Mouse (Mus musculus): Measurements from ENCODE around the gene Fat2. TPM values are rescaled to one million over a fixed set of nuclear protein-coding genes. Genes with fewer than 3 reads are reported as not detected.

Gene Fat2
- polyA plus RNA-seq, 1 experiment from 2014 or later, result not detected

GRCm38 (mm10) chr11:55274756-55275155 lies 61.6 kb downstream of the Fat2 start:
- Histone ChIP-seq H3K27me3 (ENCODE audit: control insufficient read depth, insufficient read depth, low read depth, low read length) (no peaks in the 10 kb centered on the region), H3K9me3 (replicated peaks; ENCODE audit: control insufficient read depth, low read length) (no peaks in the 10 kb centered on the region), H3K36me3 (ENCODE audit: control insufficient read depth, insufficient read depth) (no peaks in the 10 kb centered on the region), H3K4me3 (ENCODE audit: low read depth, low read length) (no peak overlapping the region), H3K4me2 (ENCODE audit: low read depth, low read length) (no peak overlapping the region), H3K27ac (ENCODE audit: low read length) (no peak overlapping the region), H3K4me1 (ENCODE audit: control insufficient read depth, low read depth, low read length) (no peaks in the 10 kb centered on the region), H3K9ac (ENCODE audit: low read depth, low read length) (no peak overlapping the region)
- no peak for ATAC-seq (ENCODE audit: low read depth)
- WGBS (ENCODE audit: insufficient replicate concordance), result 57% methylated on average over 6 of the region's 6 CpGs

DNA sequence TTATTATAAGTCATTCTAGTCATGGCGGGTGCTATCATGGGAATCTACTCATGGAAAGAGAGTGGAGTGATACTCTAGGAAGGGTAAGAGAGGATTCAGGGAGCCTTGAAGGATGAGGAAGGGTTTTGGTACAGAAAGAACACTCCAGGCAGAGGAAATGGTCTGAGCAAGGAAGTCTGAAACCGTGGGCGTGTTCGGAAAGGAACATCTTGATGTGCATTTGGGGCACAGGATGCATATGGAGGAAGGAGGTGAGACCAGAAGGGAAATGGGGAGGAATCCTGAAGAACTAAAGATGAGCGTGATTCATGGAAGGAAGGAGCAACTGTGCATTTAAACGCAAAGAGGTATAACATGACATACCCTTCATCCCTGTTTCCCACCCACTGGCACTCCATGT lies 67.8 kb downstream of the Fat2 start:
- no peak overlapping the region for H3K4me2 ChIP-seq (ENCODE audit: low read depth, low read length)
- H3K36me3 ChIP-seq (ENCODE audit: control insufficient read depth, insufficient read depth), result no peaks in the 10 kb centered on the region
- no peaks in the 10 kb centered on the region for H3K9me3 ChIP-seq (replicated peaks; ENCODE audit: control insufficient read depth, low read length)
- no peak overlapping the region for H3K9ac ChIP-seq (ENCODE audit: low read depth, low read length)
- ATAC-seq (ENCODE audit: low read depth), result no peak
- H3K4me1 ChIP-seq (ENCODE audit: control insufficient read depth, low read depth, low read length), result no peaks in the 10 kb centered on the region
- H3K4me3 ChIP-seq (ENCODE audit: low read depth, low read length), result no peak overlapping the region
- H3K27ac ChIP-seq (ENCODE audit: low read length), result no peak overlapping the region
- 58% methylated on average over 6 of the region's 6 CpGs for WGBS (ENCODE audit: insufficient replicate concordance)
- no peaks in the 10 kb centered on the region for H3K27me3 ChIP-seq (ENCODE audit: control insufficient read depth, insufficient read depth, low read depth, low read length)

DNA sequence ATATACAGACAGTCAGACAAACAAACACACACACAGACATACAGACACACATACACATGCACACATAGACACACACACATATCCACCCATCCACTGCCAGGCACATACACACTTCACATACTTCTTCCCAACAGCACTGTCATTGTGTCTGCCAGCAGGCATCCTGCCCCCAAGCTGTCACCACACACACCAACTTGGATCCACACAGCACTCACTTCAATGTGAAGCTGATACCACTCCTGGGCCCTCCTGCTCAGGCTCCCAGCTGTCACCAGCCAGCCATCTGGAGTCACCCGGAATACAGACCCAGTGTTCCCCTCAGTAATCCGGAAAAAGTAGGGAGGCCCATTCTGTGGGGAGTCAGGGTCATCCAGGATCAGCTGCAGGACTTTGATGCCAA lies 70.7 kb downstream of the Fat2 start:
- no peak for ATAC-seq (ENCODE audit: low read depth)
- H3K9me3 ChIP-seq (replicated peaks; ENCODE audit: control insufficient read depth, low read length), result no peaks in the 10 kb centered on the region
- 45% methylated on average over 2 of the region's 2 CpGs for WGBS (ENCODE audit: insufficient replicate concordance)
- no peak overlapping the region for H3K4me3 ChIP-seq (ENCODE audit: low read depth, low read length)
- no peak overlapping the region for H3K4me2 ChIP-seq (ENCODE audit: low read depth, low read length)
- H3K27ac ChIP-seq (ENCODE audit: low read length), result no peak overlapping the region
- no peaks in the 10 kb centered on the region for H3K36me3 ChIP-seq (ENCODE audit: control insufficient read depth, insufficient read depth)
- H3K9ac ChIP-seq (ENCODE audit: low read depth, low read length), result no peak overlapping the region
- H3K27me3 ChIP-seq (ENCODE audit: control insufficient read depth, insufficient read depth, low read depth, low read length), result no peaks in the 10 kb centered on the region
- no peaks in the 10 kb centered on the region for H3K4me1 ChIP-seq (ENCODE audit: control insufficient read depth, low read depth, low read length)

GRCm38 (mm10) chr11:55264318-55264717 lies 72.0 kb downstream of the Fat2 start:
- 57% methylated on average over 2 of the region's 2 CpGs for WGBS (ENCODE audit: insufficient replicate concordance)
- H3K9ac ChIP-seq (ENCODE audit: low read depth, low read length), result no peak overlapping the region
- H3K36me3 ChIP-seq (ENCODE audit: control insufficient read depth, insufficient read depth), result no peaks in the 10 kb centered on the region
- no peak overlapping the region for H3K4me3 ChIP-seq (ENCODE audit: low read depth, low read length)
- H3K9me3 ChIP-seq (replicated peaks; ENCODE audit: control insufficient read depth, low read length), result no peaks in the 10 kb centered on the region
- no peak overlapping the region for H3K4me2 ChIP-seq (ENCODE audit: low read depth, low read length)
- no peak overlapping the region for H3K27ac ChIP-seq (ENCODE audit: low read length)
- H3K4me1 ChIP-seq (ENCODE audit: control insufficient read depth, low read depth, low read length), result no peaks in the 10 kb centered on the region
- H3K27me3 ChIP-seq (ENCODE audit: control insufficient read depth, insufficient read depth, low read depth, low read length), result no peaks in the 10 kb centered on the region
- ATAC-seq (ENCODE audit: low read depth), result no peak

- Histone ChIP-seq H3K27ac (ENCODE audit: low read length) (no peak overlapping the region), H3K27me3 (ENCODE audit: control insufficient read depth, insufficient read depth, low read depth, low read length) (no peaks in the 10 kb centered on the region), H3K9me3 (replicated peaks; ENCODE audit: control insufficient read depth, low read length) (no peaks in the 10 kb centered on the region), H3K36me3 (ENCODE audit: control insufficient read depth, insufficient read depth) (no peaks in the 10 kb centered on the region), H3K4me3 (ENCODE audit: low read depth, low read length) (no peak overlapping the region), H3K4me1 (ENCODE audit: control insufficient read depth, low read depth, low read length) (no peaks in the 10 kb centered on the region), H3K9ac (ENCODE audit: low read depth, low read length) (no peak overlapping the region), H3K4me2 (ENCODE audit: low read depth, low read length) (no peak overlapping the region)
- 49% methylated on average over 5 of the region's 5 CpGs for WGBS (ENCODE audit: insufficient replicate concordance)
- no peak for ATAC-seq (ENCODE audit: low read depth)
Observed at GRCm38 (mm10) chr11:55262000-55262399, 74.4 kb downstream of the Fat2 start.

- H3K4me2 ChIP-seq (ENCODE audit: low read depth, low read length), result no peak overlapping the region
- H3K36me3 ChIP-seq (ENCODE audit: control insufficient read depth, insufficient read depth), result no peaks in the 10 kb centered on the region
- WGBS (ENCODE audit: insufficient replicate concordance), result 58% methylated on average over 4 of the region's 4 CpGs
- H3K9ac ChIP-seq (ENCODE audit: low read depth, low read length), result no peak overlapping the region
- no peaks in the 10 kb centered on the region for H3K27me3 ChIP-seq (ENCODE audit: control insufficient read depth, insufficient read depth, low read depth, low read length)
- no peak overlapping the region for H3K4me3 ChIP-seq (ENCODE audit: low read depth, low read length)
- no peaks in the 10 kb centered on the region for H3K9me3 ChIP-seq (replicated peaks; ENCODE audit: control insufficient read depth, low read length)
- no peaks in the 10 kb centered on the region for H3K4me1 ChIP-seq (ENCODE audit: control insufficient read depth, low read depth, low read length)
- H3K27ac ChIP-seq (ENCODE audit: low read length), result no peak overlapping the region
- no peak for ATAC-seq (ENCODE audit: low read depth)
Observed at GRCm38 (mm10) chr11:55261105-55261504, 75.3 kb downstream of the Fat2 start.

GRCm38 (mm10) chr11:55253391-55253790 lies 83.0 kb downstream of the Fat2 start:
- Histone ChIP-seq H3K4me3 (ENCODE audit: low read depth, low read length) (no peak overlapping the region), H3K36me3 (ENCODE audit: control insufficient read depth, insufficient read depth) (no peaks in the 10 kb centered on the region), H3K4me2 (ENCODE audit: low read depth, low read length) (no peak overlapping the region), H3K9me3 (replicated peaks; ENCODE audit: control insufficient read depth, low read length) (no peaks in the 10 kb centered on the region), H3K4me1 (ENCODE audit: control insufficient read depth, low read depth, low read length) (no peaks in the 10 kb centered on the region), H3K9ac (ENCODE audit: low read depth, low read length) (no peak overlapping the region), H3K27ac (ENCODE audit: low read length) (no peak overlapping the region), H3K27me3 (ENCODE audit: control insufficient read depth, insufficient read depth, low read depth, low read length) (no peaks in the 10 kb centered on the region)
- peak; percentile 64 for ATAC-seq (ENCODE audit: low read depth)
- WGBS (ENCODE audit: insufficient replicate concordance), result 64% methylated on average over 9 of the region's 9 CpGs

- 37% methylated on average over 6 of the region's 6 CpGs for WGBS (ENCODE audit: insufficient replicate concordance)
- ATAC-seq (ENCODE audit: low read depth), result no peak
- Histone ChIP-seq H3K36me3 (ENCODE audit: control insufficient read depth, insufficient read depth) (no peaks in the 10 kb centered on the region), H3K4me2 (ENCODE audit: low read depth, low read length) (no peak overlapping the region), H3K9me3 (replicated peaks; ENCODE audit: control insufficient read depth, low read length) (no peaks in the 10 kb centered on the region), H3K9ac (ENCODE audit: low read depth, low read length) (no peak overlapping the region), H3K4me1 (ENCODE audit: control insufficient read depth, low read depth, low read length) (no peaks in the 10 kb centered on the region), H3K4me3 (ENCODE audit: low read depth, low read length) (no peak overlapping the region), H3K27ac (ENCODE audit: low read length) (no peak overlapping the region), H3K27me3 (ENCODE audit: control insufficient read depth, insufficient read depth, low read depth, low read length) (no peaks in the 10 kb centered on the region)
Observed at GRCm38 (mm10) chr11:55250527-55250926, 85.8 kb downstream of the Fat2 start.

- no peak overlapping the region for H3K27ac ChIP-seq (ENCODE audit: low read length)
- H3K4me2 ChIP-seq (ENCODE audit: low read depth, low read length), result no peak overlapping the region
- no peaks in the 10 kb centered on the region for H3K9me3 ChIP-seq (replicated peaks; ENCODE audit: control insufficient read depth, low read length)
- H3K36me3 ChIP-seq (ENCODE audit: control insufficient read depth, insufficient read depth), result no peaks in the 10 kb centered on the region
- ATAC-seq (ENCODE audit: low read depth), result 0 out of 2 replicates have a peak, but pooled peaks have one; percentile 30
- H3K4me1 ChIP-seq (ENCODE audit: control insufficient read depth, low read depth, low read length), result no peaks in the 10 kb centered on the region
- H3K27me3 ChIP-seq (ENCODE audit: control insufficient read depth, insufficient read depth, low read depth, low read length), result no peaks in the 10 kb centered on the region
- H3K4me3 ChIP-seq (ENCODE audit: low read depth, low read length), result no peak overlapping the region
- no peak overlapping the region for H3K9ac ChIP-seq (ENCODE audit: low read depth, low read length)
- WGBS (ENCODE audit: insufficient replicate concordance), result 43% methylated on average over 7 of the region's 7 CpGs
Observed at GRCm38 (mm10) chr11:55240556-55240955, 95.8 kb downstream of the Fat2 start.

Data from liver, embryonic 16.5 days (tissue).